Comparison of ENCODE assay signal across 31 mouse cellular contexts in the genomic region with DNA sequence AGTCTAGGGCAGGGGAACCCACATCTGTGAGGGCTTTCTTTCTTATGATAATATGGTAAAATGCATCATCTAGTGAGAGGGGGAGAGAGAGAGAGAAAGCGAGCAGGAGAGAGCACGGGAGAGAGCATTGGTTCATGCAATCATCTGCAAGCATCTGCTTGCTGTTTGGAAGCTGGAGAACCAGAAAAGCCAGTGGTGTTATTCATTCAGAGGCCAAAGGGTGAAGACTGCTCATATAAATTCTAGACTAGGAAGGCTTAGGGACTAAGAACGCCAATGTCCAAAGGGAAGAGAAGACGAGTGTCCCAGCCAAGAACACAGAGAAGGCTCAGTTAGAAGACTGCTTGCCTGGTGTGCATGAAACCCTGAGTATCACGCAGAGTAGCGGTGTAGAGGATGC. TPM values are rescaled to one million over a fixed set of nuclear protein-coding genes. Genes with fewer than 3 reads are reported as not detected.
"Had no signal": no experiment of that assay in that cellular context is flagged by ENCODE, and none has a peak within 500 bp of the region (broad histone marks: within the 10 kb centered on the region; RNA-seq: fewer than 3 reads in every experiment).

No protein-coding gene starts in this region.

- DNase-seq: gastrocnemius, adult 2 months; gastrocnemius, postnatal 10 days; gastrocnemius, postnatal 25 days; heart, adult 11 months; heart, adult 2 months; heart, postnatal 14 days; heart, postnatal 36 days; kidney, adult 11 months; kidney, adult 8-10 months; kidney, postnatal 10 days; kidney, postnatal 25 days; kidney, postnatal 4 days; left cerebral cortex, postnatal 4 days had no signal

- H3K4me3 ChIP-seq: gastrocnemius, adult 2 months; heart, adult 2 months; heart, embryonic 13.5 days; heart, embryonic 15.5 days; hindbrain, embryonic 13.5 days; hindbrain, embryonic 15.5 days; layer of hippocampus, adult 2 months; limb, embryonic 13.5 days; limb, embryonic 15.5 days; liver, embryonic 12.5 days had no signal

- H3K27ac ChIP-seq: gastrocnemius, adult 2 months; heart, adult 2 months; heart, embryonic 13.5 days; heart, embryonic 15.5 days; hindbrain, embryonic 13.5 days; hindbrain, embryonic 15.5 days; hindbrain, postnatal 0 days; layer of hippocampus, adult 2 months; limb, embryonic 13.5 days; limb, embryonic 15.5 days; liver, embryonic 12.5 days had no signal

RNA-seq across cellular contexts. Expression of a gene that starts 43.2 kb away (rescaled TPM):
- total RNA-seq: gastrocnemius, adult 2 months; gastrocnemius, postnatal 10 days; gastrocnemius, postnatal 25 days; gastrocnemius, postnatal 4 days; heart, adult 2 months; heart, postnatal 14 days; heart, postnatal 36 days; hindbrain, postnatal 0 days; layer of hippocampus, adult 2 months; layer of hippocampus, postnatal 10 days; layer of hippocampus, postnatal 25 days; left cerebral cortex, adult 8-10 months; left cerebral cortex, postnatal 10 days; left cerebral cortex, postnatal 25 days; left cerebral cortex, postnatal 4 days had no signal
- polyA plus RNA-seq: frontal cortex, adult 2 months; heart, postnatal 0 days; liver, adult 2 months had no signal
